Mouse (Mus musculus) hindbrain, embryonic 11.5 days (tissue): Measurements from ENCODE around the gene Dkk2. TPM values are rescaled to one million over a fixed set of nuclear protein-coding genes. Genes with fewer than 3 reads are reported as not detected.

ENCODE experiments used
- ATAC-seq: fragments of 200-750 bp; cut with Nextera tagmentation; 2 replicates; pipeline ENCODE4 v1.8.0; 2017; ENCODE audit warnings: mild to moderate bottlenecking, moderate TSS enrichment, moderate library complexity; ENCODE audit not compliant: low FRiP score
- DNase-seq: peaks from one replicate; pipeline ENCODE4 v3.0.0-alpha.2; 2015; ENCODE audit warnings: low spot score
- H3K27ac ChIP-seq: fragments of 300-500 bp; sonication (generic); 2 replicates; pipeline ENCODE4 v1.5.1; 2014; ENCODE audit warnings: mild to moderate bottlenecking, low read depth, low read length
- H3K27me3 ChIP-seq: fragments of 300-500 bp; sonication (generic); 2 replicates; pipeline ENCODE4 v1.6.1; 2014; ENCODE audit warnings: mild to moderate bottlenecking, low read length, moderate library complexity, mixed read lengths; ENCODE audit not compliant: control insufficient read depth, insufficient read depth
- H3K36me3 ChIP-seq: fragments of 300-500 bp; sonication (generic); 2 replicates; pipeline ENCODE4 v1.6.1; 2014; ENCODE audit warnings: mild to moderate bottlenecking, low read length, moderate library complexity, mixed read lengths; ENCODE audit not compliant: control insufficient read depth, insufficient read depth
- H3K4me1 ChIP-seq: fragments of 300-500 bp; sonication (generic); replicated peaks from 2 replicates; pipeline ENCODE4 v1.6.1; 2014; ENCODE audit warnings: low read length, mixed read lengths; ENCODE audit not compliant: control insufficient read depth, insufficient read depth
- H3K4me2 ChIP-seq: fragments of 300-500 bp; sonication (generic); replicated peaks from 2 replicates; pipeline ENCODE4 v1.6.1; 2014; ENCODE audit warnings: mild to moderate bottlenecking, low read depth, low read length
- H3K4me3 ChIP-seq: fragments of 300-500 bp; sonication (generic); 2 replicates; pipeline ENCODE4 v1.5.1; 2014; ENCODE audit warnings: low read depth, low read length
- H3K9ac ChIP-seq: fragments of 300-500 bp; sonication (generic); 2 replicates; pipeline ENCODE4 v1.6.1; 2014; ENCODE audit warnings: low read depth, low read length
- H3K9me3 ChIP-seq: fragments of 300-500 bp; sonication (generic); 2 replicates; pipeline ENCODE4 v1.6.1; 2016; ENCODE audit warnings: low read length; ENCODE audit not compliant: control insufficient read depth
- WGBS: fragments of 180-500 bp; shearing (Covaris S2); extraction: QIAGEN DNeasy Blood & Tissue Kit; methylation state at CpG from one replicate; pipeline ENCODE4 v1.1.7; 2014; 5-methylcytosine and 5-hydroxymethylcytosine counted together
- polyA plus RNA-seq: library from polyadenylated mRNA; unstranded; fragments of >200 nt; fragmentation: Nextera tagmentation; extraction: Ambion mirVana; gene quantifications from 2 replicates; pipeline ENCODE4 v1.2.1, GENCODE M21; 2014

The Dkk2 gene
- polyA plus RNA-seq, 1 experiment from 2014 or later = 13.0 TPM

GRCm38 (mm10) chr3:132103020-132103419 is 17.9 kb downstream of the Dkk2 start:
- Histone ChIP-seq H3K27me3 (no peaks in the 10 kb centered on the region), H3K4me3 (no peak overlapping the region), H3K36me3 (no peaks in the 10 kb centered on the region), H3K4me2 (no peak overlapping the region), H3K9ac (no peak overlapping the region), H3K9me3 (no peaks in the 10 kb centered on the region), H3K27ac (no peak overlapping the region), H3K4me1 (no peaks in the 10 kb centered on the region)
- 56% methylated on average over 9 of the region's 9 CpGs for WGBS
- no peak for DNase-seq
- ATAC-seq = no peak

- H3K4me2 ChIP-seq = no peak overlapping the region
- 51% methylated on average over 7 of the region's 7 CpGs for WGBS
- no peak overlapping the region for H3K4me3 ChIP-seq
- H3K27ac ChIP-seq = no peak overlapping the region
- H3K36me3 ChIP-seq = no peaks in the 10 kb centered on the region
- no peak overlapping the region for H3K9ac ChIP-seq
- DNase-seq = no peak
- no peaks in the 10 kb centered on the region for H3K27me3 ChIP-seq
- no peaks in the 10 kb centered on the region for H3K9me3 ChIP-seq
- H3K4me1 ChIP-seq = no peaks in the 10 kb centered on the region
- ATAC-seq = no peak
Observed at GRCm38 (mm10) chr3:132103454-132103853, 18.4 kb downstream of the Dkk2 start.

- H3K4me1 ChIP-seq = no peaks in the 10 kb centered on the region
- no peak overlapping the region for H3K4me2 ChIP-seq
- ATAC-seq = no peak
- H3K36me3 ChIP-seq = no peaks in the 10 kb centered on the region
- no peaks in the 10 kb centered on the region for H3K9me3 ChIP-seq
- no peak overlapping the region for H3K27ac ChIP-seq
- no peak overlapping the region for H3K4me3 ChIP-seq
- no peaks in the 10 kb centered on the region for H3K27me3 ChIP-seq
- WGBS = 86% methylated on average over 7 of the region's 7 CpGs
- no peak overlapping the region for H3K9ac ChIP-seq
- DNase-seq = no peak
Observed at GRCm38 (mm10) chr3:132115772-132116511, 30.9 kb downstream of the Dkk2 start.

GRCm38 (mm10) chr3:132121344-132121743 is 36.3 kb downstream of the Dkk2 start:
- no peak overlapping the region for H3K9ac ChIP-seq
- H3K4me1 ChIP-seq = no peaks in the 10 kb centered on the region
- 70% methylated on average over 5 of the region's 5 CpGs for WGBS
- ATAC-seq (no peak), DNase-seq (no peak)
- no peaks in the 10 kb centered on the region for H3K27me3 ChIP-seq
- H3K4me2 ChIP-seq = no peak overlapping the region
- no peaks in the 10 kb centered on the region for H3K9me3 ChIP-seq
- no peak overlapping the region for H3K27ac ChIP-seq
- no peaks in the 10 kb centered on the region for H3K36me3 ChIP-seq
- no peak overlapping the region for H3K4me3 ChIP-seq

- no peaks in the 10 kb centered on the region for H3K27me3 ChIP-seq
Observed at GRCm38 (mm10) chr3:132122581-132122980, 37.5 kb downstream of the Dkk2 start.

GRCm38 (mm10) chr3:132125227-132125740 is 40.2 kb downstream of the Dkk2 start:
- Histone ChIP-seq H3K4me3 (no peak overlapping the region), H3K4me2 (no peak overlapping the region), H3K4me1 (no peaks in the 10 kb centered on the region), H3K27me3 (no peaks in the 10 kb centered on the region), H3K9ac (no peak overlapping the region), H3K9me3 (no peaks in the 10 kb centered on the region), H3K36me3 (no peaks in the 10 kb centered on the region), H3K27ac (no peak overlapping the region)
- DNase-seq (no peak), ATAC-seq (no peak)
- 83% methylated on average over 8 of the region's 8 CpGs for WGBS

More at GRCm38 (mm10) chr3:132122581-132122980, 37.5 kb downstream of the Dkk2 start:
- Histone ChIP-seq H3K36me3 (no peaks in the 10 kb centered on the region), H3K4me2 (no peak overlapping the region), H3K9ac (no peak overlapping the region), H3K4me3 (no peak overlapping the region), H3K9me3 (no peaks in the 10 kb centered on the region), H3K27ac (no peak overlapping the region), H3K4me1 (no peaks in the 10 kb centered on the region)
- ATAC-seq (no peak), DNase-seq (no peak)
- WGBS = 57% methylated on average over 4 of the region's 4 CpGs

GRCm38 (mm10) chr3:132129730-132130274 is 44.7 kb downstream of the Dkk2 start:
- Histone ChIP-seq H3K4me3 (no peak overlapping the region), H3K9ac (no peak overlapping the region), H3K27ac (no peak overlapping the region), H3K36me3 (no peaks in the 10 kb centered on the region), H3K27me3 (no peaks in the 10 kb centered on the region), H3K4me1 (no peaks in the 10 kb centered on the region), H3K9me3 (no peaks in the 10 kb centered on the region), H3K4me2 (no peak overlapping the region)
- 85% methylated on average over 1 of the region's 1 CpGs for WGBS
- DNase-seq = no peak
- ATAC-seq = no peak

GRCm38 (mm10) chr3:132130781-132131180 is 45.7 kb downstream of the Dkk2 start:
- 82% methylated on average over 3 of the region's 3 CpGs for WGBS
- ATAC-seq = no peak
- no peak overlapping the region for H3K9ac ChIP-seq

GRCm38 (mm10) chr3:132131939-132132338 is 46.8 kb downstream of the Dkk2 start:
- Histone ChIP-seq H3K36me3 (no peaks in the 10 kb centered on the region), H3K27me3 (no peaks in the 10 kb centered on the region), H3K4me3 (no peak overlapping the region), H3K9ac (no peak overlapping the region), H3K9me3 (no peaks in the 10 kb centered on the region), H3K27ac (no peak overlapping the region), H3K4me1 (no peaks in the 10 kb centered on the region), H3K4me2 (no peak overlapping the region)
- 74% methylated on average over 4 of the region's 4 CpGs for WGBS
- DNase-seq (no peak), ATAC-seq (no peak)

More at GRCm38 (mm10) chr3:132130781-132131180, 45.7 kb downstream of the Dkk2 start:
- Histone ChIP-seq H3K36me3 (no peaks in the 10 kb centered on the region), H3K4me1 (no peaks in the 10 kb centered on the region), H3K4me2 (no peak overlapping the region), H3K27me3 (no peaks in the 10 kb centered on the region), H3K4me3 (no peak overlapping the region), H3K27ac (no peak overlapping the region), H3K9me3 (no peaks in the 10 kb centered on the region)
- DNase-seq = no peak
